Mouse (Mus musculus): ENCODE data around the gene Gm10722. TPM values are rescaled to one million over a fixed set of nuclear protein-coding genes. Genes with fewer than 3 reads are reported as not detected.
"Not testable (repeated sequence)": the region's sequence is repeated elsewhere in the genome, so short reads cannot be mapped to it uniquely, and the experiment has no call there.

The Gm10722 gene
- total RNA-seq (2015) (not detected in 2 replicates), total RNA-seq (2017) (not detected in 2 replicates)

- ATAC-seq (replicated peaks; ENCODE audit: poor library complexity), result not testable (repeated sequence)
Measured at GRCm38 (mm10) chr9:3000445-3000972, at the start of gene Gm10722. Gene Gm10722 (plus strand): TSS chr9:3000922.

- not testable (repeated sequence) for ATAC-seq (replicated peaks; ENCODE audit: poor library complexity)
Measured at GRCm38 (mm10) chr9:3001006-3001405, 284 bp downstream of the Gm10722 start.

- peak; percentile 37; the same call in 1 of the 2 replicates for ATAC-seq (replicated peaks; ENCODE audit: poor library complexity)
Measured at GRCm38 (mm10) chr9:3001948-3002659, 1.4 kb downstream of the Gm10722 start.

- ATAC-seq (replicated peaks; ENCODE audit: poor library complexity), result not testable (repeated sequence)
Measured at GRCm38 (mm10) chr9:3002794-3003396, 2.2 kb downstream of the Gm10722 start, which contains the start of gene Gm11168. Gene Gm11168 (plus strand): TSS chr9:3003346.

GRCm38 (mm10) chr9:3006179-3006578 lies 5.5 kb downstream of the Gm10722 start:
- peak; percentile 35 for ATAC-seq (replicated peaks; ENCODE audit: poor library complexity)

- not testable (repeated sequence) for ATAC-seq (replicated peaks; ENCODE audit: poor library complexity)
Measured at GRCm38 (mm10) chr9:3006636-3007035, 5.9 kb downstream of the Gm10722 start.

GRCm38 (mm10) chr9:3007272-3007671 lies 6.5 kb downstream of the Gm10722 start:
- 0 out of 2 replicates have a peak, but pooled peaks have one; percentile 16 for ATAC-seq (replicated peaks; ENCODE audit: poor library complexity)

- ATAC-seq (replicated peaks; ENCODE audit: poor library complexity), result peak; percentile 27
Measured at GRCm38 (mm10) chr9:3009331-3009730, 8.6 kb downstream of the Gm10722 start.

- peak; percentile 42 for ATAC-seq (replicated peaks; ENCODE audit: poor library complexity)
Measured at GRCm38 (mm10) chr9:3012054-3012621, 11.4 kb downstream of the Gm10722 start.

GRCm38 (mm10) chr9:3012733-3013279 lies 12.1 kb downstream of the Gm10722 start, which contains the start of gene Gm10721:
Gene Gm10721 (plus strand): TSS chr9:3013140.
- ATAC-seq (replicated peaks; ENCODE audit: poor library complexity), result peak; percentile 36

- not testable (repeated sequence) for ATAC-seq (replicated peaks; ENCODE audit: poor library complexity)
Measured at GRCm38 (mm10) chr9:3015354-3015753, 14.6 kb downstream of the Gm10722 start, which contains the start of gene Gm10720. Gene Gm10720 (plus strand): TSS chr9:3015654.

GRCm38 (mm10) chr9:3015896-3016295 lies 15.2 kb downstream of the Gm10722 start:
- not testable (repeated sequence) for ATAC-seq (replicated peaks; ENCODE audit: poor library complexity)

- ATAC-seq (replicated peaks; ENCODE audit: poor library complexity), result not testable (repeated sequence)
Measured at GRCm38 (mm10) chr9:3017108-3017507, 16.4 kb downstream of the Gm10722 start, which contains the start of gene Gm10719. Gene Gm10719 (plus strand): TSS chr9:3017408.

- not testable (repeated sequence) for ATAC-seq (replicated peaks; ENCODE audit: poor library complexity)
Measured at GRCm38 (mm10) chr9:3018944-3019343, 18.2 kb downstream of the Gm10722 start.

GRCm38 (mm10) chr9:3019835-3020727 lies 19.4 kb downstream of the Gm10722 start:
- ATAC-seq (replicated peaks; ENCODE audit: poor library complexity), result peak; percentile 38

GRCm38 (mm10) chr9:3022316-3023008 lies 21.7 kb downstream of the Gm10722 start:
- ATAC-seq (replicated peaks; ENCODE audit: poor library complexity), result not testable (repeated sequence)

- ATAC-seq (replicated peaks; ENCODE audit: poor library complexity), result not testable (repeated sequence)
Measured at GRCm38 (mm10) chr9:3023312-3023984, 22.7 kb downstream of the Gm10722 start, which contains the start of gene Gm10718. Gene Gm10718 (plus strand): TSS chr9:3023547.

- not testable (repeated sequence) for ATAC-seq (replicated peaks; ENCODE audit: poor library complexity)
Measured at GRCm38 (mm10) chr9:3023985-3024648, 23.4 kb downstream of the Gm10722 start.
